Mouse (Mus musculus) thymus, adult 2 months (tissue): Measurements from ENCODE around the gene Znhit3. TPM values are rescaled to one million over a fixed set of nuclear protein-coding genes. Genes with fewer than 3 reads are reported as not detected.

ENCODE experiments used
- DNase-seq: peaks from one replicate; pipeline ENCODE4 v3.0.0; 2021
- H3K27ac ChIP-seq: fragments of 200-500 bp; 2 replicates; pipeline ENCODE4 v1.5.1; 2012; ENCODE audit warnings: low read length, control low read depth; ENCODE audit not compliant: control insufficient read depth, insufficient read depth
- H3K27me3 ChIP-seq: fragments of 200-500 bp; 2 replicates; pipeline ENCODE4 v1.6.1; 2012; ENCODE audit warnings: mild to moderate bottlenecking, low read length, moderate library complexity, mixed read lengths; ENCODE audit not compliant: control insufficient read depth, insufficient read depth
- H3K36me3 ChIP-seq: fragments of 200-500 bp; 2 replicates; pipeline ENCODE4 v1.6.1; 2012; ENCODE audit warnings: mild to moderate bottlenecking, low read length, moderate library complexity; ENCODE audit not compliant: control insufficient read depth, insufficient read depth
- H3K4me1 ChIP-seq: fragments of 200-500 bp; replicated peaks from 2 replicates; pipeline ENCODE4 v1.6.1; 2012; ENCODE audit warnings: low read length; ENCODE audit not compliant: control insufficient read depth, insufficient read depth
- H3K4me3 ChIP-seq: fragments of 200-500 bp; 2 replicates; pipeline ENCODE4 v1.5.1; 2012; ENCODE audit warnings: mild to moderate bottlenecking, low read length, control low read depth, moderate library complexity; ENCODE audit not compliant: control insufficient read depth, insufficient read depth
- CTCF ChIP-seq: fragments of 200-500 bp; IDR thresholded peaks from 2 replicates; pipeline ENCODE4 v1.5.1; 2012; ENCODE audit warnings: mild to moderate bottlenecking, control low read depth, low read length, moderate library complexity, borderline replicate concordance; ENCODE audit not compliant: control insufficient read depth, poor library complexity, insufficient read depth; ENCODE audit errors: extremely low read depth
- POLR2A ChIP-seq: fragments of 200-500 bp; IDR thresholded peaks from 2 replicates; pipeline ENCODE4 v1.6.1; 2012; ENCODE audit warnings: mild to moderate bottlenecking, low read length, control low read depth, moderate library complexity; ENCODE audit not compliant: control insufficient read depth, poor library complexity, insufficient read depth; ENCODE audit errors: extremely low read depth
- WGBS: fragments of 180-500 bp; shearing (Covaris S2); methylation state at CpG from one replicate; pipeline ENCODE4 v1.1.7; 2018; 5-methylcytosine and 5-hydroxymethylcytosine counted together
- polyA plus RNA-seq: library from polyadenylated mRNA; depleted of rRNA; stranded (reverse); fragments of >200 nt; gene quantifications from 2 replicates; pipeline ENCODE4 v1.2.3, GENCODE M21; 2012

Znhit3 gene
- polyA plus RNA-seq, 1 experiment, result 15.4 TPM

GRCm38 (mm10) chr11:84948526-84948925 is 32.4 kb upstream of the Znhit3 start:
- peaks cover 3% of the 10 kb centered on the region; the same call in 1 of the 2 replicates for H3K27me3 ChIP-seq
- no peaks in the 10 kb centered on the region for H3K4me1 ChIP-seq
- no peak for DNase-seq
- H3K4me3 ChIP-seq, result no peak overlapping the region
- TF ChIP-seq CTCF (no peak), POLR2A (no peak)
- H3K36me3 ChIP-seq, result no peaks in the 10 kb centered on the region
- WGBS, result 61% methylated on average over 3 of the region's 3 CpGs
- no peak overlapping the region for H3K27ac ChIP-seq

- Histone ChIP-seq H3K36me3 (no peaks in the 10 kb centered on the region), H3K27ac (no peak overlapping the region), H3K27me3 (peaks cover 3% of the 10 kb centered on the region; the same call in 1 of the 2 replicates), H3K4me1 (no peaks in the 10 kb centered on the region), H3K4me3 (no peak overlapping the region)
- DNase-seq, result no peak
- 71% methylated on average over 3 of the region's 3 CpGs for WGBS
- TF ChIP-seq CTCF (no peak), POLR2A (no peak)
These were observed 31.9 kb upstream of the Znhit3 start for GRCm38 (mm10) chr11:84948114-84948513.

GRCm38 (mm10) chr11:84947206-84947605 is 31.0 kb upstream of the Znhit3 start:
- Histone ChIP-seq H3K36me3 (no peaks in the 10 kb centered on the region), H3K4me1 (no peaks in the 10 kb centered on the region), H3K27ac (no peak overlapping the region), H3K27me3 (peaks cover 3% of the 10 kb centered on the region; the same call in 1 of the 2 replicates), H3K4me3 (no peak overlapping the region)
- TF ChIP-seq CTCF, result no peak
- TF ChIP-seq POLR2A, result no peak
- no peak for DNase-seq
- 81% methylated on average over 6 of the region's 6 CpGs for WGBS

- no peak for TF ChIP-seq CTCF
- TF ChIP-seq POLR2A, result no peak
- peaks cover 3% of the 10 kb centered on the region; the same call in 1 of the 2 replicates for H3K27me3 ChIP-seq
- DNase-seq, result no peak
- H3K36me3 ChIP-seq, result no peaks in the 10 kb centered on the region
- H3K4me3 ChIP-seq, result no peak overlapping the region
- 75% methylated on average over 3 of the region's 3 CpGs for WGBS
- H3K4me1 ChIP-seq, result no peaks in the 10 kb centered on the region
- no peak overlapping the region for H3K27ac ChIP-seq
These were observed 29.7 kb upstream of the Znhit3 start for GRCm38 (mm10) chr11:84945841-84946240.

- no peak for DNase-seq
- 22% methylated on average over 12 of the region's 12 CpGs for WGBS
- no peak for TF ChIP-seq CTCF
- TF ChIP-seq POLR2A, result no peak
- H3K4me1 ChIP-seq, result no peaks in the 10 kb centered on the region
- no peak overlapping the region for H3K4me3 ChIP-seq
- H3K27ac ChIP-seq, result no peak overlapping the region
- H3K27me3 ChIP-seq, result peaks cover 3% of the 10 kb centered on the region; the same call in 1 of the 2 replicates
- no peaks in the 10 kb centered on the region for H3K36me3 ChIP-seq
These were observed 28.7 kb upstream of the Znhit3 start for GRCm38 (mm10) chr11:84944639-84945435.

- peak; percentile 20 for DNase-seq
- TF ChIP-seq CTCF, result no peak
- no peak for TF ChIP-seq POLR2A
- no peak overlapping the region for H3K4me3 ChIP-seq
- H3K4me1 ChIP-seq, result no peaks in the 10 kb centered on the region
- peaks cover 3% of the 10 kb centered on the region; the same call in 1 of the 2 replicates for H3K27me3 ChIP-seq
- H3K36me3 ChIP-seq, result no peaks in the 10 kb centered on the region
- WGBS, result 4% methylated on average over 15 of the region's 15 CpGs
- no peak overlapping the region for H3K27ac ChIP-seq
These were observed 27.8 kb upstream of the Znhit3 start for GRCm38 (mm10) chr11:84943948-84944347.

GRCm38 (mm10) chr11:84940140-84940539 is 24.0 kb upstream of the Znhit3 start:
- no peak for DNase-seq
- Histone ChIP-seq H3K27ac (no peak overlapping the region), H3K27me3 (no peaks in the 10 kb centered on the region; the same call in 1 of the 2 replicates), H3K36me3 (no peaks in the 10 kb centered on the region), H3K4me1 (no peaks in the 10 kb centered on the region), H3K4me3 (no peak overlapping the region)
- 85% methylated on average over 10 of the region's 10 CpGs for WGBS
- TF ChIP-seq CTCF (no peak), POLR2A (no peak)
